Mouse (Mus musculus): ENCODE measurements around the gene Lsm14b.
A peak's percentile ranks its signal among the peaks of the same experiment; 100 is the strongest.

GRCm38 (mm10) chr2:180024401-180025098, at the start of gene Lsm14b:
- TF ChIP-seq ZNF384 (IDR thresholded peaks at IDR 0.05; ENCODE audit: low read depth, low read length) = no peak
- no peak for TF ChIP-seq MAFK (IDR thresholded peaks at IDR 0.05; ENCODE audit: insufficient read depth, low read depth, low read length)
- TF ChIP-seq HCFC1 (IDR thresholded peaks at IDR 0.05; ENCODE audit: borderline replicate concordance, insufficient read depth, low read length) = peak; percentile 48; the same call in 1 of the 2 replicates
- no peak for TF ChIP-seq ZC3H11A (IDR thresholded peaks at IDR 0.05; ENCODE audit: borderline replicate concordance, low read depth, low read length)

All from ES-E14 (cell line).